27 mouse cellular contexts compared by ENCODE assay signal in genomic region chr3:65818597-65818996, GRCm38 (mm10).
DNase-seq lines count a peak whose midpoint lies in the region; ATAC-seq and TF ChIP-seq lines count a peak whose summit lies in the region.
"Had no signal": no experiment of that assay in that cellular context is flagged by ENCODE, and none has a peak within 500 bp of the region (broad histone marks: within the 10 kb centered on the region; RNA-seq: fewer than 3 reads in every experiment).

No protein-coding gene starts in this region.

- TF ChIP-seq CTCF in bone marrow macrophage, adult 2 months (IDR thresholded peaks at IDR 0.05; ENCODE audit: low read depth, low read length): no peak

- TF ChIP-seq POLR2A in bone marrow macrophage, adult 2 months (IDR thresholded peaks at IDR 0.05; ENCODE audit: borderline replicate concordance, low read depth, low read length): no peak

- WGBS in macrophage (ENCODE audit: missing documents): 19% methylated on average over 4 of the region's 4 CpGs

- no peak overlapping the region for H3K4me3 ChIP-seq in bone marrow macrophage, adult 2 months (ENCODE audit: insufficient read depth, low read length)
- H3K4me3 ChIP-seq in macrophage (ENCODE audit: inconsistent target): no peak overlapping the region
- H3K4me3 ChIP-seq: embryonic facial prominence, embryonic 13.5 days; embryonic facial prominence, embryonic 15.5 days; erythroblast, embryonic 14.5 days; forebrain, embryonic 10.5 days; forebrain, embryonic 12.5 days had no signal

- peaks cover 25% of the 10 kb centered on the region for H3K4me1 ChIP-seq in bone marrow macrophage, adult 2 months (ENCODE audit: control insufficient read depth, insufficient read depth, low read length)
- H3K4me1 ChIP-seq: forebrain, embryonic 12.5 days had no signal

- DNase-seq in embryo, embryonic 10.5 days (ENCODE audit: low spot score): no peak
- DNase-seq in adrenal gland, postnatal 25 days: no peak
- DNase-seq: adrenal gland, adult 8-10 months; adrenal gland, postnatal 14 days; B cell, adult 2 months; cerebellum, adult 11 months; cerebellum, adult 18-20 months; cerebellum, adult 8-10 months; cerebellum, postnatal 10 days; cerebellum, postnatal 36 days; embryo, embryonic 11 days had no signal

- H3K79me2 ChIP-seq in macrophage (ENCODE audit: inconsistent target): no peaks in the 10 kb centered on the region

- peak; percentile 76 for ATAC-seq in granulocyte monocyte progenitor cell, adult 5-6 weeks (replicated peaks; ENCODE audit: poor library complexity, severe bottlenecking)
- peak; percentile 51 for ATAC-seq in megakaryocyte progenitor cell, adult 5-6 weeks (replicated peaks; ENCODE audit: poor library complexity)
- ATAC-seq in inflammation-experienced regulatory T-cells, adult 6 months: no peak
- ATAC-seq: activated CD4-positive, CD25-positive, alpha-beta regulatory T cell, adult 4 months; CD4-positive, CD25-positive, alpha-beta regulatory T cell, adult 4 months; forebrain, embryonic 14.5 days; forebrain, embryonic 16.5 days; Patski had no signal

- H3K27ac ChIP-seq in bone marrow macrophage, adult 2 months (ENCODE audit: insufficient read depth, low read depth, low read length): peak overlapping the region; percentile 43
- peak overlapping the region; percentile 80 for H3K27ac ChIP-seq in macrophage
- H3K27ac ChIP-seq: embryonic facial prominence, embryonic 13.5 days; embryonic facial prominence, embryonic 15.5 days; forebrain, embryonic 10.5 days; forebrain, embryonic 12.5 days had no signal

- H3K36me3 ChIP-seq in macrophage (ENCODE audit: inconsistent target): no peaks in the 10 kb centered on the region
- H3K36me3 ChIP-seq: embryonic facial prominence, embryonic 13.5 days; embryonic facial prominence, embryonic 15.5 days; forebrain, embryonic 10.5 days; forebrain, embryonic 12.5 days; G1E had no signal
